Mouse (Mus musculus) cerebellum, postnatal 14 days (tissue): ENCODE data around the gene Slc26a11.

Experiments
- DNase-seq, 2 experiments: peaks; one replicate each; pipeline ENCODE4 v3.0.0; 2021; ENCODE audit warnings: mixed read lengths in 2 of 2

Slc26a11 gene

GRCm38 (mm10) chr11:119355443-119356385 lies at the start of gene Slc26a11, which contains the start of gene Sgsh:
TSS of gene Slc26a11 (plus strand) at chr11:119355557.
TSS of gene Sgsh (minus strand) at chr11:119355536.
- peak; percentile 85 for DNase-seq

- DNase-seq = no peak
Measured at GRCm38 (mm10) chr11:119306762-119307657, 48.3 kb upstream of the Slc26a11 start.

DNA sequence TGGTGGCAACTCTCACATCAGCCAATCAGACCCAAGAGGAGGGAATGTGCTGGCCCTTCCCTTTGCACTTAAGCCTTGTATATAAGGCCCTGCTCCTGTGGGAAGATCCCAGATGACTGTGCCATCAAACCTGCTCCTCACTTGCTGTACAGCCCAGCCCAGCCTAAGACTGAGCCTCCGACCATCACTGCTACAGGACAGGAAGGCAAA lies 47.8 kb upstream of the Slc26a11 start, which contains the start of gene Card14:
Gene Card14 (plus strand): TSS at position 111 of the 210 bp plus-strand sequence.
- no peak for DNase-seq

DNA sequence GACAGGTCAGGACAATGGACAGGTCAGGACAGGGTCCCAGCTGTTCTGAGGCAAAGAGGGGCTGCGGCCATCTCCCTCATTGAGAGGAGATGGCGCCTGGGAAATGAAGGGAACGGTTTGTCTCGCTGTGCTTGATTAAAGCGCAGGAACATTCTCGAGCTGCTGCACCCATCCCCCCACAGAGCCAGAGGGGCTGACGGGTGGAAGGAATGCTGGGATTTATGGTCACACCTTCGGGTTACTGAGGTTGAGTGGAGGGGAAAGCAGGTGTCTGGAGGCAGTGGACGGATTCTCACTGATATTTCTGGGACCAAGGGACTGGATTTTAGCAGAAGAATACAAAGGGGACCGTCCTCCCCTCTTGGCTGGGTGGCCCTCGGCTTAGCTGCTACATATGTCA lies 47.4 kb upstream of the Slc26a11 start:
- no peak for DNase-seq

GRCm38 (mm10) chr11:119310621-119311020 lies 44.7 kb upstream of the Slc26a11 start:
- no peak for DNase-seq

DNA sequence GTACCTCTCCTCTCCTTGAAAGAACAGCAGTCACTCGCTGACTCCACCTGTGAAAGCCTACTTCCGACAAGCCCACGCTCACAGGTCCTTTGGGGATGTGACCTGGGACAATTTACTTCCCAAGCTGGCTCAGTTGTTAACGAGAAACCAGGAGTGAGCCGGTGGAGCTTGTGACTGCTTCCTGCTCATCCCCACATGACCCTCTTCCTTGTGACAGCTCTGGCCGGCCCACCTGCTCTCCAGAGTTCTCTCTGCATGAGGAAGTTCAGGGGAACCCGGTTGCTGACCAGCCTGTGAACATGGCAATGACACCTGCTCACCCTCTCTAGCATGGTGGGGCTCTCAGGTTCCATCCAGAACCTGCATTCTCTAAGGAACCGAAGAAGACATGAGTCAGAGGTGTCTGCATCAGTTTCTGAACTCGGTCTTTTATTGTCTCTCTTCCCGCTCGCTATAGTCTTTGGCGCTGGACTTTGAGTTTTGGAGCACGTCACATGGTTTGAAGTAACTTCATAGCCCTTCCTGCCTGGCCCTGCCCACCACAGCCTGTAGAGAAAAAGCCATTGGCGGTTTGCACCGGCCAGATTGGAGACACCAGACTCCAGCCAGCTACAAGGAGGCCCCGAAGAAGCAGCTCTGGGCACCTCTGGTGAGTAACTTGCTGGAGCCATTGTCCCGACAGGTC lies 41.0 kb upstream of the Slc26a11 start:
- no peak for DNase-seq

DNA sequence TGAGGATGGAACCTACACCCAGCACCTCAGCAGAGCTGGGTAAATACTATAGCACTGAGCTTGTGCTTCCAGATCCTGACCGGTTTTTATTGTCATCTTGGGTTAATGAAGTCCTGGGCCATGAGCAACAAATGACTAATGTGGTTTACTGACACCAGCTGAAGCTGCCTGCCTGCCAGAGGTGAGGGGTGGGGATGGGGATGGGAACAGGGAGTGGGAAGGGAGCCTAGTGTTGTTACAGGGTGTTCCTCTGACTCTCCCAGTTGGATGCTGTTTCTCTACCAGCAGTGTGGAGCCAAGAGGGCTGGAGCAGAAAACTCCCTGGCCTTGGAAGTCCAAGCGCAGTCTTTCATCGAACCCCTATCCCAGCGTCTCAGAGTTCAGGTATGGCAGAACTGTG lies 38.6 kb upstream of the Slc26a11 start:
- DNase-seq = no peak

DNA sequence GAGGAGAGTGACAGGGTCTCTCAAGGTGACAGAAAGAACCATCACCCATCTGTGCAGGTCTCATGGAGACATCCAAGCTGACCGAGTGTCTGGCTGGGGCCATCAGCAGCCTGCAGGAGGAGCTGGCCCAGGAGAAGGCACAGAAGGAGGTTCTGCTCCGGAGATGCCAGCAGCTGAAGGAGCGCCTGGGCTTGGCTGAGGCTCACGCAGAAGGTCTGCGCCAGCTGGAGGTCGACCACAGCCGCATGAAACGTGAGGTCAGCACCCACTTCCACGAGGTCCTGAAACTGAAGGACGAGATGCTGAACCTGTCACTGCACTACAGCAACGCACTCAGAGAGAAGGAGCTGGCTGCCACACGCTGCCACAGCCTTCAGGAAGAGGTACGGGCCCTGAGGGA lies 32.8 kb upstream of the Slc26a11 start:
- peak; percentile 48 to 57 for DNase-seq

- no peak for DNase-seq
Measured at GRCm38 (mm10) chr11:119325068-119325467, 30.3 kb upstream of the Slc26a11 start.

- no peak for DNase-seq
Measured at GRCm38 (mm10) chr11:119330592-119330991, 24.8 kb upstream of the Slc26a11 start.

- no peak for DNase-seq
Measured at GRCm38 (mm10) chr11:119331970-119332369, 23.4 kb upstream of the Slc26a11 start.

GRCm38 (mm10) chr11:119338271-119339059 lies 16.9 kb upstream of the Slc26a11 start:
- DNase-seq = peak in 1 of 2 experiments; percentile 32

DNA sequence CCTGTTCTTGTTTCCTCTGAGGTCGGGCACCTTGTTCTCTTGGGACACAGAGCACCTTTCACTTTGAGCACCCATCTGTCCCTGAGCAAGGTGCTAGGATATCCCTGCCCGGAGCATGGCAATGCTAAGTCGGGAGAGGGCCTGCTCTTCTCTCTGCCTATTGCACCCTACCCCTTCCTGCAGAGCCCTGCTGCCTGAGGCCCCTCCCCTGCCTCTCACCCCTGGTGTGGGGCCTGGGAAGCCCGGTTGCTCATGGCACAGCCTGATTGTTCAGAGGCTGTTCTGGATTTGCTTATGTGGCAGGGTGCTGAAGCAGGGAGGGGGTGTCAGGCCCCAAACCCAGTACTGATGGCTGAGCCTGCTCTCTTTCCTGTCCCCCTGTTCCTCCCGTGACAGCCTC lies 16.2 kb upstream of the Slc26a11 start:
- no peak for DNase-seq

- peak; percentile 82 to 88 for DNase-seq
Measured at GRCm38 (mm10) chr11:119339637-119340036, 15.7 kb upstream of the Slc26a11 start.

GRCm38 (mm10) chr11:119344178-119344577 lies 11.2 kb upstream of the Slc26a11 start:
- DNase-seq = no peak

DNA sequence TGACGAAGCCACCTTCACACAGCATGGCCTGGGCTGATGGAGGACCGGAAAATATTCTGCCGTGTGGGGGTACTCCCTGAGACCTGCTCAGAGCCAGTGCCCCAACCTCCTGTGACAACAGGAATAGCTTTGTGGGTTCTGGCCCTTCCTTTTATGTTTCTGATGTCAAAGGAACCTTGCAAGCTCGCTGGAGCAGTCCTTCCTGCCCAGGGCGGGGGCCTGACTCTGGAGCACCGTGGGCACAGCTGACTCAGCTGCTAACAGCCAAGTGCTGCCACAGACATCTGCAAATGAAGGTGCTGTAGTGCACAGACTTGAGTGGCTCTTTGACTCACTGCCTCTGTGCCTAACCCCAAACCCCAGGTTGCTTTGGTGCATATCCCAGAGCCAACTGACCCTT lies 10.5 kb upstream of the Slc26a11 start:
- DNase-seq = no peak

DNA sequence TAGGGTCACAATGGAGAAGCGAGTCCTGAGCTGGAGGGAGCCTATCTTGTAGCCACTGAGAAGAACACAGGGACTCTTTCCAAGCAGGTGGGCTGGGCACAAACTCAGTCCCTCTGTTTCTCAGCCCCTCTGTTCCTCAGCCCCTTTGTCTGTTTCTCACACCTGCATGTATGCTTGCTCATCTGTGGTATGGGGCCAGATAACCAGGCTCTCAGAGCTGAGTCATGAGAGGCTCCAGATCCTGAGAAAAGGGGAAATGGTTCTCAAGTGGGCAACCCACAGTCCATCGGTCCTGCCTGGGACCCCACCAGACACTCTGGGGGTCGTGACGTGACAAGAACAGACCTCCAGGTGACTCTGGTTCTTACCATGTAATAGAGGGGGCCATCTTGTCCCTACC lies 8.2 kb upstream of the Slc26a11 start:
- no peak for DNase-seq

GRCm38 (mm10) chr11:119352113-119352512 lies 3.2 kb upstream of the Slc26a11 start:
- no peak for DNase-seq

DNA sequence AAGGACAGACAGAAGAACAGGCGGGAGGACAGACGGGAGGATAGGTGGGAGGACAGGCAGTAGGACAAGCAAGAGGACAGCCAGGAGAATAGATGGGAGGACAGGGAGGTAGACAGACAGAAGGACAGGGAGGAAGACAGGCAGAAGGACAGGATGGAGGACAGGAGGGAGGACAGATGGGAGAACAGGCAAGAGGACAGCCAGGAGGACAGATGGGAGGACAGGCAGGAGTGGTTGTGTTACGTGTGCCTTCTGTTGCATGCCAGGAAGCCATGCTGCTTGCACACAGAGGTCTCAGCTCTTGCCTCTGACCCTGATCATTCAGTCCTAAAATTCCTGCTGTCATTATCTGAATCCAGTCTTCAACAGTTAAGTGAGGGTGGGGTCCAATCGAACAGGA lies 1.4 kb upstream of the Slc26a11 start:
- DNase-seq = peak in 1 of 2 experiments; percentile 29

DNA sequence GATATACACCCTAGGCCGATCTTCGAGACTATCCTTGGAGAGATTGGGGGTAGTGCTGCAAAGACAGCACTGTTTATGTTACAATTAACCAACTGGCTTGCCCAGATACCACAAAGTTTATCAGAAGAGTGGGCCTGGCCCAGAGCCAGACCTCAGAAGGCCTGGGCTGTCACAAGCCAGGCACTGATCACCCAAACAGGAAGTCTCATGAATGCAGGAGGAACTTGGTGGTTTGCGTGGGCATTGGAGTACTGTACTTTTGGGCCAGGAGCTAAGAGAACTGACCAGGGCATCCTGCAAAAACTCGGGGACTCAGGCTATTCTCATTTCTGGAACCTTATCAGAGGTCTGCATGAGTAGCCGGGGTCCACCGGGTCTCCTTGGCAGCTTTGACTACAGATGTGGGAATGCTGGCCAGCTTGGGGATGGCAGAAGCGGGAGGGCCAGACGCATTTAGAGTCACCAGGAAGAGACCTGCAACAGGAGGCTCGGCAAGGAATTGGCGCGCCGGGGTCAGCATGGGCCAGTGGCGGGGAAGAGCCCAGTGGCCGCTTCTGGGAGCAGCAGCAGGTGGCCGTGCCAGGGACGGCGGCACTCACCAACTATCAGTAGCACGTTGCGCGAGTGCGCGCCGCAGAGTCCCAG lies 437 bp upstream of the Slc26a11 start:
- DNase-seq = peak in 1 of 2 experiments; percentile 25

- no peak for DNase-seq
Measured at GRCm38 (mm10) chr11:119359089-119359488, 3.7 kb downstream of the Slc26a11 start.
